Mouse (Mus musculus) spleen, adult 18-20 months (tissue): Measurements from ENCODE around the gene Poc1a.

Experiments used
- DNase-seq, 2 experiments: peaks; one replicate each; pipeline ENCODE4 v3.0.0; 2022; ENCODE audit warnings: mixed read lengths in 2 of 2

Gene Poc1a

GRCm38 (mm10) chr9:106302446-106303150 is 21.7 kb downstream of the Poc1a start:
- DNase-seq = no peak

- DNase-seq = no peak
Observed at GRCm38 (mm10) chr9:106303460-106303960, 22.6 kb downstream of the Poc1a start.

DNA sequence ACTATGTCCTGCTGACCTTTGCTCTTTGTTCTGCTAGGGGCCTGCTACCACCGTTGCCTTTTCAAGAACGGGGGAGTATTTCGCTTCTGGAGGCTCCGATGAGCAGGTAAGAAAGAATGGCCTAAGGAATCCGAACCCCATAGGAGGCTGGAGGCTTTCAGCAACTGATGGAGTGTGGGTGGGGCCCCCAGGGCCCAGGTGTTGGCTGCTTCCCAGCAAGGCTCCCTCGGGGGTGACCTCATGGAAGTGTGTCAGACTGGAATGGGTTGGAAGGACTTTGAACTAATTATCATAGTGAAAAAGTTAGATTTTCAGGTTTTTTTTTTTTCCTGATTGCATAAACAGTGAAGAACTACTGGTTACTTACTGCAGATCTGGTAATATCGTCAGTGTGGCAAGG is 24.4 kb downstream of the Poc1a start:
- no peak for DNase-seq

- DNase-seq = peak; percentile 44 to 75
Observed at GRCm38 (mm10) chr9:106306662-106307351, 25.9 kb downstream of the Poc1a start.

DNA sequence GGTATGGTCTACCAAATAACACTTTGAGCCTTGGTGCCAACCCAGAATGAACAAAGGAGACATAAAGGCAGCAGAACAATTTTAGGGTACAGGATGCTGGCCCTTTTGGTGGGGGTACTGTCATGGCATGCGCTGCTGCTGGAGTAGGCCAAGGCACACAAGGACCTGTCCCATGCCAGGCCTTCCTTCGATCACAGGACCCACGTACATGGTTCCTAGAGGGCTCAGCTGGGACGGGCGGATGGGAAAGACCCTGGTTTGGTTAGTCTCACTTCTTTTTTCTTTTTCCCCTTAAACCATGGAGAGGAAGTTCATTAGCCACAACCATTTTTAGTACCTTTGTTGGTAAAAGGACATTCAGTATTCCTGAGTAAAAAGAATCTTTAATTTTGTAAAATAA is 27.3 kb downstream of the Poc1a start:
- DNase-seq = no peak

- peak; percentile 14 to 19 for DNase-seq
Observed at GRCm38 (mm10) chr9:106308555-106308954, 27.7 kb downstream of the Poc1a start.

DNA sequence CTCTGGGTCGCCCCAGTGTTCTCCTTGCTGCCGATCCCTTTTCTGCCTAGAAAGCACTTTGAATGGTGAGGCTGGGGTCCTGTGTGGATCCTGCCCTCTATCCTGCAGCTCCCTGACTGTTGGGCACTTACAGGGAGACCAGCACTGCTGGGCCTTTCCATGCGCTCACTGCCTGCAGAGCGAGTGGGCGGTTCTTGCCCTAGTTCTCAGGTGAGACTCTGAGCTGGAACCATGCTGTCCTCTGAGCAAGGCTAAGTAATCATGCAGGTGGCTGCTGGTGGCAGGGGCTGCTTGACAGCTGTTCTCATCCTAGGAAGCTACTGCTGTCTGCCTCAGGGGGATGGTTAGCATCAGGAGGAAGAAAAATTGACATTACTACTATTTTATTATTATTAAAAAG is 28.1 kb downstream of the Poc1a start:
- peak in 1 of 2 experiments; percentile 13 for DNase-seq

- DNase-seq = no peak
Observed at GRCm38 (mm10) chr9:106309859-106310258, 29.0 kb downstream of the Poc1a start.

- no peak for DNase-seq
Observed at GRCm38 (mm10) chr9:106311625-106312191, 30.8 kb downstream of the Poc1a start.

DNA sequence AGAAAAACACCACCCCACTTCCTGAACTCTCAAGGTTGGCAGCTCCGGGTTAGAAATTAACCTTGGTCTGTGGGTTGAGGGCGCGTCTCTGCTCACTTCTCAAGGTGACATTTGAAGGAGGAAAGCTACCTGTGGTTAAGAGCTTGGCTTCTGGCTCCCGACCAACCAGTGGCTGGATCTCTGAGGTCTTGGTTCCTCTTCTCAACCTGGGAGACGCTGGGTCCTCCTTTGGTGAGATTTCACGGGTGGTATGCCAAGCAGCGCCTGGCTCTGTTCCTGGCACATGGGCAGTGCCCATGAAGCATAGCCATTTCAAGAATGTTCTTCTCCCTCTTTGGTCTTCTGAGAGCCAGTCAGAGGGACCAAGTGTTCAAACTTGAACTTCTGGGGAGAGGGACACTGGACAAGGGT is 32.1 kb downstream of the Poc1a start:
- DNase-seq = peak in 1 of 2 experiments; percentile 14

DNA sequence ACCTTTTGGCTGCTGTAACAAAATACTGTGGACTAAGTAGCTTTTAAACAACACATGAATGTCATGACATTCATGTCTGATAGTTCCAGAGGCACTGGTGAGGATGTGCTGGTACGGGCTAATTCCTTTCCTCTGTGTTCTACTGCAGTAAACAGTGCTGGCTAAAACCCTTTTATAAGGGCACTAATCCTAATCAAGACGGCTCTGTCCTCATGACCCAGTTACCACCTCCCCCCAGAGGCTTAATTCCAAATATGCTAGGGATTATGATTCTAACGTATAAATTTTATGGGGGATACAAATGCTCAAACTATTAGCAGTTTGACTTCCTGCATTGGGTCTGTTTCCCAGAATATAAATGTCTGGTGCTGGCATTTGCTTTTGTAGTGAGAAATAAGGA is 33.3 kb downstream of the Poc1a start:
- no peak for DNase-seq

DNA sequence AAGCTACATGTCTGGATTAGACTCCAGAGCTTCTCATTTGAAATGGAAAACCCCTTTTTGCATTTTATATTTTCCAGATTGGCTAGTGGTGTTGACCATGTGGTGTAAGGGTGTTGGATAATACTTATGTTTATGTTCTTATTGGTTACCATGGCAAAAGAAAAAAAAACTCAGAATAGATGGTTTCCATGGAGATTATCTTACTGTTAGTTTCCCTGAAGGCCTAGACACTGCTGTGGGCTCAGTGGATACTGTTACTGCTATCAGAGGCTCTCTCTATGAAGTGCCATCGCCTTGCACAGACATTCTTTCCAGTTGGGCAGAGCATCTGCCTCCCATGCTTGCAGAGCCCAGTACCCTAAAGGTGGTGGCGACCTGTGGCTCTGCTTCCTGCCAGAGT is 37.2 kb downstream of the Poc1a start:
- DNase-seq = no peak

DNA sequence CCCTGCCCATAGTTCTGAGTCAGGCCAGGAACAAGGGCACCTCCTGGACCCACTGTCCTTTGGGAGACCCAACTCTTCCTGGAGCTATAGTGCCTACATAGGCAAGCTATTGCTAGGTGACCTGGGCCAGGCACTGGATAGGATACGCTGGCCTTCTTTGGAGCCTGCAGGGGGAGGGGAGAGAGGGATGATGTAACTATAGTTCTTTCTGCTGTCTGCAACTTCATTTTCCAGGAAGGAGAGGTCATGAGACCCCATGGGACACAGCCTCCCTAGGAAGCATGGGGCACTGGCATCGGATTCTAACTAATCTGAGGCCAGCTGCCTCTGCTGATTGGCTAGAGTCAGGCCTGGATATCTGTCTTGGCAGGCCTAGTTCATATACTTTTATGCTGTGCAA is 38.2 kb downstream of the Poc1a start:
- DNase-seq = no peak

- DNase-seq = no peak
Observed at GRCm38 (mm10) chr9:106322497-106322896, 41.6 kb downstream of the Poc1a start.

- no peak for DNase-seq
Observed at GRCm38 (mm10) chr9:106326241-106326640, 45.4 kb downstream of the Poc1a start.

DNA sequence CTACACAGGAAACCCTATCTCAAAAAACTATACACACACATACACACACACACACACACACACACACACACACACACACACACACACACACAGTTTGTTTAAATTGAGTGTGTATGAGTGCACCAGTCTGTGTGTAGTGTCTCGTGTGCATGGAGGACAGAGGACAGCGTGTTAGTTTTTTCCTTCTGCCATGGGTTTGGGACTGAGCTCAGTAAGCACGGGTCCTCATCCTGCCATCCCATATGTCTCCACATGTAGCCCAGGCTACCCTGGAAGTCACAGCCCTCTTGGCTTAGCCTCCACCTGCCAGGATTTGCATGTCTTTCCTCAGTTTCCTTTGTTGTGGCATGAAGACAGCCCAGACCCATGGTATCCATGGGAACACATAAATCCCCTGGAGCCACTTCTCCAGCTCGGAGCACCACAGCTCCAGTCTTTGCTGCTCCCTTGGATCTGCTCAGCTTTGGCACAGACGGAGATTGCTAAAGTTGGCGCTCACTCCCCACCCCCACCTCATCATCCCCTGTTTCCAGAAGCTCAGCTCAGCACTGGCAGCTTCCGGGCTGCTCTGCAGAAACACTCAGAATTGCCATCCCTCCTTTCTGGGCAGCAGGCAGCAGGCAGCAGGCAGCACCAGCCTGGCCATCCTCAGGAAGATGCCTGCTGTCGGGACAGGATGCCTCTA is 46.4 kb downstream of the Poc1a start:
- no peak for DNase-seq

DNA sequence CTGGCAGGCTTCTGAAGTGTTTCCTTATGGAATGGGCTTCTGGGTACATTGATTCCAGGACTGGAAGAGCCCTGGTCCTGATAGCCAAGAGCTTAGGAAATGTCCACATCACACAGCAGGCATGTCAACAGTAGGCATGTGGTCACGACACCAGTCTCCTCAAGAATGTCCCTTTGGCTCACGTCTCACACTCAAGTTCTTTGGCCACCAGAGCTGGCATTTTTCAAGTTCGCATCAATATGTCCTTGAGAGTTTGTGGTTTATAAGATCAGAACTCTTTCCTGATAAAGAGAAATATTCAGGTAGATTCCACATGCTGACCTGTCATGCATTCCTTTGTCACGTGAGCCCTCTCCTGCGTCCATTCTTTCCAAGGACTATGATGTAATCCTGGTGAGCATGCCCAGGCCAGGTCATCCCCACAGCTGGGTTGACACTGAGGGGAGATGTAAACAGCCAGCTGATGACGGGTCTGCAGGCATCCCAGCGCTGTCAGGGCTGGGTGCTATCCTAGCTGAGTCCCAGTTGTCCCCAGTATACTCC is 47.3 kb downstream of the Poc1a start:
- DNase-seq = no peak

GRCm38 (mm10) chr9:106328772-106329511 is 48.1 kb downstream of the Poc1a start:
- DNase-seq = no peak

DNA sequence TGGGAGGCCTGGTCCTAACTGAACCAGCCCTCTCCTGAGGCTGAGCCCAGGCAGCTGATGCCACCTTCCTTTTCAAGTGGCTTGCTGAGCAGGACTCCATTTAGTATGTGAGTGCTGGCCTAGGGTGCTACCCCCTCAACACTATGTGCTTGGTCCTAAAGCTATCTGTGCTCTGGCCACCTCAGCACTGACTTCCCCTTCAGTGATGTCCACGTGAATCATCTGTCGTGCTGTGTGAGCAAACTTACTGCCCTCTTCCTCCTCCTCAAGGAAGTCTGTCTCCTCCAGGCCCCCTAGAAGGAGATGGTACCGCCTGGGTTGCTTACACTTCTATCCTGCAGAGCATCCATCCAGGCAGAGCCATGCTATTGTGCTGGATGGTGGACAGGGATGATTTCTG is 51.9 kb downstream of the Poc1a start:
- no peak for DNase-seq

DNA sequence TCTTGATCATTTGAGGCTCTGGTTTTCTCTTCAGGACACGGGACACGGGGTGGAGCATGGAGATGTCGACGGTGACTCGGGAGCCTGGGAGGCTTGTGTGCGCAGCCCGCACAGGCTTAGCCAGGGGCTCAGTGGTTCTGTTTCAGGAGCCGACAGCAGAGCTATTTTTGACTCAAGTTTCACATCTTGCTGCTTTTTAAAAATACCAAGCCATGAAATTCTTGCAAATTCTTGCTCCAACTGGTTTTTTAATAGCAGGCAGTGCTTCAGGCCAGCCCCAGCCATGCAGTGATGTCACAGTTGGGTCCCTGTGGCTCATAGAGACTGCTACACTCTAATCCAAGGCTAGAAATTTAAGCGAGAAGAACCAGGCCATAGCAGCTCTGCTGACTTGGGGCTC is 56.8 kb downstream of the Poc1a start:
- DNase-seq = no peak

- DNase-seq = no peak
Observed at GRCm38 (mm10) chr9:106338462-106339172, 57.8 kb downstream of the Poc1a start.

DNA sequence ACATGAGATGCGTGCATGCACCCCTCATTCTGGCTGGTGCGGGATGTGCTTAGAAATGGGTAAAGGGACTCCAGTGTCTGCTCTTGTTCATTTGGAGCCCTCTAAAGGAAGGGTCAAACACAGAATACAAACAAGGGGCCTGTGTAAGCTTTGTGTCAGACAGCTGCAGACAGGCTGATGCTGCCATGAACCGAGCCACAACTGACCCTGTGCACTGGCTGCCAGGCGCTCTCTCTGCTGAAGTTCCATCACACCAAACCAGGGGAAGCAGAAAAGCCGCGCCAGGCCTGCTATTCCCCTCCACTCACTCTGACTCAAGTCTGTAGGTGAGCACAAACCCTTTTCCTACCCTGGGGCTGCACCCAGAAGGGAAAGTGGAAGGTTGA is 58.3 kb downstream of the Poc1a start:
- no peak for DNase-seq
